Mouse (Mus musculus) midbrain, embryonic 13.5 days (tissue): ENCODE measurements around the gene Abca16. TPM values are rescaled to one million over a fixed set of nuclear protein-coding genes. Genes with fewer than 3 reads are reported as not detected.

Experiments
- polyA plus RNA-seq: library from polyadenylated mRNA; unstranded; fragments of >200 nt; fragmentation: Nextera tagmentation; extraction: Ambion mirVana; gene quantifications from 2 replicates; pipeline ENCODE4 v1.2.1, GENCODE M21; 2015

The Abca16 gene
- polyA plus RNA-seq, 1 experiment from 2014 or later: not detected

Other genes starting within 250 kb of the Abca16 start
- gene Anks4b, start 235.8 kb upstream of the Abca16 start, polyA plus RNA-seq: not detected in 2 replicates
- 27.5 and 29.1 TPM in 2 replicates for gene Crym, start 207.5 kb upstream of the Abca16 start, polyA plus RNA-seq
- gene Abca14, start 205.7 kb upstream of the Abca16 start, polyA plus RNA-seq: not detected in 2 replicates
- not detected in 2 replicates for gene Abca15, start 81.0 kb upstream of the Abca16 start, polyA plus RNA-seq
- 195 and 203 TPM in 2 replicates for gene Uqcrc2, start 225.5 kb downstream of the Abca16 start, polyA plus RNA-seq